Mouse (Mus musculus) intestine, postnatal 0 days (tissue): ENCODE data around the gene Nkx2-5. TPM values are rescaled to one million over a fixed set of nuclear protein-coding genes. Genes with fewer than 3 reads are reported as not detected.
A peak's percentile ranks its signal among the peaks of the same experiment; 100 is the strongest.

ENCODE experiments used
- ATAC-seq: fragments of 200-750 bp; cut with Nextera tagmentation; 2 replicates; pipeline ENCODE4 v1.8.0; 2017; ENCODE audit warnings: mild to moderate bottlenecking, moderate TSS enrichment, moderate library complexity
- H3K27ac ChIP-seq: fragments of 300-500 bp; sonication (generic); 2 replicates; pipeline ENCODE4 v1.5.1; 2014; ENCODE audit warnings: mild to moderate bottlenecking, low read depth, low read length, moderate library complexity
- H3K27me3 ChIP-seq: fragments of 300-500 bp; sonication (generic); replicated peaks from 2 replicates; pipeline ENCODE4 v1.6.1; 2014; ENCODE audit warnings: low read length, mixed read lengths; ENCODE audit not compliant: control insufficient read depth, insufficient read depth
- H3K36me3 ChIP-seq: fragments of 300-500 bp; sonication (generic); 2 replicates; pipeline ENCODE4 v1.6.1; 2014; ENCODE audit warnings: mild to moderate bottlenecking, moderate library complexity; ENCODE audit not compliant: control insufficient read depth, insufficient read depth
- H3K4me1 ChIP-seq: fragments of 300-500 bp; sonication (generic); replicated peaks from 2 replicates; pipeline ENCODE4 v1.6.1; 2014; ENCODE audit warnings: antibody characterized with exemption, low read length, mixed read lengths; ENCODE audit not compliant: control insufficient read depth, insufficient read depth
- H3K4me2 ChIP-seq: fragments of 300-500 bp; sonication (generic); replicated peaks from 2 replicates; pipeline ENCODE4 v1.6.1; 2014; ENCODE audit warnings: low read depth, mild to moderate bottlenecking, moderate library complexity
- H3K4me3 ChIP-seq: fragments of 300-500 bp; sonication (generic); 2 replicates; pipeline ENCODE4 v1.5.1; 2014; ENCODE audit warnings: low read depth, low read length
- H3K9ac ChIP-seq: fragments of 300-500 bp; sonication (generic); 2 replicates; pipeline ENCODE4 v1.6.1; 2014; ENCODE audit warnings: mild to moderate bottlenecking, low read depth, low read length
- H3K9me3 ChIP-seq: fragments of 300-500 bp; sonication (generic); 2 replicates; pipeline ENCODE4 v1.6.1; 2016; ENCODE audit warnings: mixed run types; ENCODE audit not compliant: control insufficient read depth
- CTCF ChIP-seq: sonication (generic); IDR thresholded peaks from 2 replicates; pipeline ENCODE4 v1.5.1; 2016; ENCODE audit warnings: low read depth, mild to moderate bottlenecking, control low read depth, antibody characterized with exemption, moderate library complexity
- WGBS: fragments of 180-500 bp; shearing (Covaris S2); extraction: QIAGEN DNeasy Blood & Tissue Kit; methylation state at CpG from one replicate; pipeline ENCODE4 v1.1.7; 2014; 5-methylcytosine and 5-hydroxymethylcytosine counted together
- polyA plus RNA-seq: library from polyadenylated mRNA; unstranded; fragments of >200 nt; fragmentation: Nextera tagmentation; extraction: Ambion mirVana; gene quantifications from 2 replicates; pipeline ENCODE4 v1.2.1, GENCODE M21; 2015

Gene Nkx2-5
- polyA plus RNA-seq, 1 experiment from 2014 or later: 0.08 TPM

DNA sequence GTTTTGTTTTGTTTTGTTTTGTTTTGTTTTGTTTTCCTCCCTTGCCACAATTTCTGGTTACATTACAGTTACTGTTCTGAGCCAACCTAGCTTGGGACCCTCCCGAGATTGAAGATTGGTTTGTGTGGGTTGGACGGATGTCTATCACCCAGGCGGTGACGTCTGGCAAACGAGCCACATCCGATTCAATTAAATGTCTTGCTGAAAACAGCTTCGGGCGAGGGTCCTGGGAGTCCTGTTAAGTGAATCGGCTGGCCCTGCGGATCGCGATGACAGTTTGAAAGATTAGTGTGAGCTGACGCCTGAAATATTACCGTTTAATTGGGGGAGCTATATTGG, 1.6 kb downstream of the Nkx2-5 start:
- Histone ChIP-seq H3K27ac (no peak overlapping the region), H3K4me1 (no peaks in the 10 kb centered on the region), H3K9ac (no peak overlapping the region), H3K36me3 (no peaks in the 10 kb centered on the region), H3K4me2 (no peak overlapping the region), H3K9me3 (no peaks in the 10 kb centered on the region), H3K4me3 (no peak overlapping the region), H3K27me3 (peaks cover 93% of the 10 kb centered on the region)
- ATAC-seq: no peak
- 9% methylated on average over 14 of the region's 14 CpGs for WGBS
- TF ChIP-seq CTCF: no peak

GRCm38 (mm10) chr17:26842431-26843228, 2.2 kb downstream of the Nkx2-5 start:
- Histone ChIP-seq H3K9me3 (no peaks in the 10 kb centered on the region), H3K9ac (no peak overlapping the region), H3K4me3 (no peak overlapping the region), H3K4me1 (no peaks in the 10 kb centered on the region), H3K4me2 (no peak overlapping the region), H3K36me3 (no peaks in the 10 kb centered on the region), H3K27ac (no peak overlapping the region), H3K27me3 (peaks cover 93% of the 10 kb centered on the region)
- 0 out of 2 replicates have a peak, but pooled peaks have one; percentile 22 for ATAC-seq
- 14% methylated on average over 9 of the region's 9 CpGs for WGBS
- no peak for TF ChIP-seq CTCF

DNA sequence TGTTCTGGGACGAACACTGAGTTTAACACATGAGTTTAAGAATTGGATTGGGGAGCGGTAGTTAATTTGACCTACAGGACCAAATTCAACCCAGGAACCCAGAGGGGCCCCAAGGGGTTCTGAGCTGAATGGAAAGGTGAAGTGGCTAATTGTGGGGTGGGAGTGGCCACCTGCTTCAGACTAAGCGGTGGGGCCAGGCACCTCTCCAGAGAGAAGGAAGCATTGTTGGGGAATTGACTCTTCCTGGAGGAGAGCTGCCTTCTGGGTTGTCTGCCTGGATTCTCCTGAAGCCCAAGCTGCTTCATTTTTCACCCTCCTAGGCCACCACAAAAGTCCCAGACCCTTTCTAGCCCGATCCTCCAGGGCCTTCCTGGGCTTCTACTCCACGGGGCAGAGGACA, 2.8 kb downstream of the Nkx2-5 start:
- peaks cover 93% of the 10 kb centered on the region for H3K27me3 ChIP-seq
- H3K9me3 ChIP-seq: no peaks in the 10 kb centered on the region
- no peak overlapping the region for H3K9ac ChIP-seq
- no peak for ATAC-seq
- H3K36me3 ChIP-seq: no peaks in the 10 kb centered on the region
- H3K4me2 ChIP-seq: no peak overlapping the region
- 8% methylated on average over 5 of the region's 5 CpGs for WGBS
- H3K27ac ChIP-seq: no peak overlapping the region
- no peaks in the 10 kb centered on the region for H3K4me1 ChIP-seq
- no peak for TF ChIP-seq CTCF
- H3K4me3 ChIP-seq: no peak overlapping the region

DNA sequence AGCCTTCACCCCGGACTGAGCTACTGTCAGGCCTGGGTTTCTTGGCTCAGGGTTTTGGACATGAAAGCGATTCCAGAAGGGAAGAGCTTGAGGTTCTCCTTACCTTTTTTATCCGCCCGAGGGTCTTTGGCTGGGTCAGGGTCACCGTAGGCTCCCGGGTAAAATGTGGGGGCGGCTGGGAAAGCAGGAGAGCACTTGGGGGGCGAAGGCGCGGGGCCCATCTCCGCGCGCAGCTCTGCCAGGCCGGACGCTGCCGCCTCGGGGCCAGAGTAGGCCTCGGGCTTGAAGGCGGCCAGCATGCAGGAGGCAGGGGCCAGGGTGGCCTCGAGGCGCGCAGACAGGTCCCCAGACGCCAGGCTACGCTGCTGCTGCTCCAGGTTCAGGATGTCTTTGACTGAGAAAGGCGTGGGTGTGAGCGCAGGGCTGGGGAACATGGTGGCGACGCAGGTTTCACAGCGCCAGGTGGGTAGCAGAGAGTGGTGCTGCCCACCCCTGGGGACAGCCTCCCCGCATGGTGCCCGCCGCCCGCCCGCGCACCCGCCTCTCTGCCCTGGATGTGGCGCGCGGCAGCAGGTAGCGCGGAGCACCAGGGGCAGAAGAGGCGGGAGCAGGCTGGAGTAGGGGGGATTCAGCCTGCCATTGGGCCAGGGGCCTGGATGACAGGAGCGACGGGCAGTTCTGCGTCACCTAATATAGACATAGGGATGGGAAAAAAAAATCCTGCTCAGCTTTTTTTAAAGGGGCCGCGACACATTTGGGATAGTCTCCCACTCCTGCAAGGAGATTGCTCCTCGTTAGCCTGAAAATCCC, 3.7 kb downstream of the Nkx2-5 start:
- H3K4me2 ChIP-seq: no peak overlapping the region
- no peaks in the 10 kb centered on the region for H3K9me3 ChIP-seq
- no peak for ATAC-seq
- no peak overlapping the region for H3K4me3 ChIP-seq
- H3K4me1 ChIP-seq: no peaks in the 10 kb centered on the region
- no peak for TF ChIP-seq CTCF
- 4% methylated on average over 47 of the region's 48 CpGs for WGBS
- H3K27me3 ChIP-seq: peaks cover 95% of the 10 kb centered on the region
- no peak overlapping the region for H3K27ac ChIP-seq
- H3K9ac ChIP-seq: no peak overlapping the region
- no peaks in the 10 kb centered on the region for H3K36me3 ChIP-seq

- Histone ChIP-seq H3K9ac (no peak overlapping the region), H3K27ac (no peak overlapping the region), H3K4me2 (no peak overlapping the region), H3K27me3 (peaks cover 95% of the 10 kb centered on the region), H3K9me3 (no peaks in the 10 kb centered on the region), H3K4me3 (no peak overlapping the region), H3K36me3 (no peaks in the 10 kb centered on the region), H3K4me1 (no peaks in the 10 kb centered on the region)
- no peak for TF ChIP-seq CTCF
- ATAC-seq: no peak
- WGBS: 14% methylated on average over 9 of the region's 9 CpGs
Measured at GRCm38 (mm10) chr17:26840439-26840780, 4.4 kb downstream of the Nkx2-5 start.

DNA sequence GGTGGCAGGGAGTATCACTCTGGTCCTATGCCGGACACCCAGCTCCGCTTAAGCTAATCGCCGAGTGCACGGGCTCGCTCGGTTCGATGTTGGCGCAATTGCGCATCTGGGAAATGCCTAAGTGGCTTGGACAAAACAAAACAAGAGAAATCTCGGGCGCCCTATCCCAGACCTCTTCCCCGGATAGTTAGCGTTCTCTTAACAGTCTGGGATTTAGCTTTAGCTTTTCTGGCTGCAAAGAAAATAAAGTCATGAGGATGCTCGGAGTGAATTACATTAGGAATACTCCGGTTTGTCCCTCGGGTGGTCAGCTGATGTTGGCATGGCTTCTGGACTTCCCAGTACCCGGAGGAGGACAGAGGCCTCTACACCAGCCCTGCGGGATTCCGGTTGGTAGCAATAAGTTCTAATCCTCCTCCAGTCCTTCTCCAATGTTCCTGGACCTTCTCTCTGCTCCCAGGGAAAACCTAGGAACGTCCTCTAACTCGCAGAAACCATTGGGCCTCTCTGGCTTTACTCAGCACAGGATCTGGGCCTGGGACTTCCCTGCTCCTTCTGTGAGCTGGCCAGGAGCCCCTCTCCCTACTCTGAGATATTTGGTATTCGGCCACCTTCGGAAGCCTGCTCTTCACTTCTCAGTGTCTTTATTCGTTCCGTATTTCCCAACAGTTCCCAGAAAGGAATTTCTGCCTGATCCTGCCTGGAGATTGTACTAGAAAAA, 4.9 kb downstream of the Nkx2-5 start:
- 5% methylated on average over 26 of the region's 26 CpGs for WGBS

More for the DNA sequence above, 4.9 kb downstream of the Nkx2-5 start:
- TF ChIP-seq CTCF: no peak
- Histone ChIP-seq H3K4me3 (peak overlapping the region; percentile 23), H3K9me3 (no peaks in the 10 kb centered on the region), H3K27ac (no peak overlapping the region), H3K4me1 (no peaks in the 10 kb centered on the region), H3K27me3 (peaks cover 95% of the 10 kb centered on the region), H3K36me3 (no peaks in the 10 kb centered on the region), H3K9ac (no peak overlapping the region), H3K4me2 (peak overlapping the region; percentile 43)
- no peak for ATAC-seq
